Comparison of ENCODE assay signal across 33 mouse cellular contexts in genomic region chr4:134897256-134897655, GRCm38 (mm10). TPM values are rescaled to one million over a fixed set of nuclear protein-coding genes. Genes with fewer than 3 reads are reported as not detected.
DNase-seq lines count a peak whose midpoint lies in the region; ATAC-seq lines count a peak whose summit lies in the region.
"Had no signal": no experiment of that assay in that cellular context is flagged by ENCODE, and none has a peak within 500 bp of the region (broad histone marks: within the 10 kb centered on the region; RNA-seq: fewer than 3 reads in every experiment).

No protein-coding gene starts in this region.

- H3K4me2 ChIP-seq in kidney, embryonic 16.5 days (replicated peaks; ENCODE audit: low read depth, low read length) = no peak overlapping the region
- H3K4me2 ChIP-seq in midbrain, embryonic 13.5 days (replicated peaks) = no peak overlapping the region
- H3K4me2 ChIP-seq: embryonic facial prominence, embryonic 12.5 days; forebrain, embryonic 12.5 days; heart, embryonic 13.5 days; hindbrain, embryonic 14.5 days; limb, embryonic 13.5 days had no signal

- H3K4me3 ChIP-seq in kidney, embryonic 16.5 days (ENCODE audit: low read length) = no peak overlapping the region
- no peak overlapping the region for H3K4me3 ChIP-seq in midbrain, embryonic 13.5 days (replicated peaks)
- H3K4me3 ChIP-seq: embryonic facial prominence, embryonic 12.5 days; erythroblast, embryonic 14.5 days; forebrain, embryonic 12.5 days; heart, embryonic 13.5 days; limb, embryonic 13.5 days; midbrain, embryonic 10.5 days had no signal

- H3K9me3 ChIP-seq in kidney, embryonic 16.5 days (ENCODE audit: low read length) = no peaks in the 10 kb centered on the region
- no peaks in the 10 kb centered on the region for H3K9me3 ChIP-seq in midbrain, embryonic 13.5 days
- H3K9me3 ChIP-seq: embryonic facial prominence, embryonic 12.5 days; forebrain, embryonic 12.5 days; heart, embryonic 13.5 days; limb, embryonic 13.5 days; midbrain, embryonic 10.5 days had no signal

- no peaks in the 10 kb centered on the region for H3K27me3 ChIP-seq in kidney, embryonic 16.5 days (ENCODE audit: insufficient read depth, low read length)
- no peaks in the 10 kb centered on the region for H3K27me3 ChIP-seq in midbrain, embryonic 13.5 days
- H3K27me3 ChIP-seq: embryonic facial prominence, embryonic 12.5 days; forebrain, embryonic 12.5 days; heart, embryonic 13.5 days; limb, embryonic 13.5 days had no signal

- 90% methylated on average over 6 of the region's 6 CpGs for WGBS in kidney, embryonic 16.5 days
- 93% methylated on average over 6 of the region's 6 CpGs for WGBS in midbrain, embryonic 13.5 days

- no peak for ATAC-seq in kidney, embryonic 16.5 days (ENCODE audit: low FRiP score, low TSS enrichment)
- peak; percentile 17 for ATAC-seq in erythroblast, adult 5-6 weeks (replicated peaks; ENCODE audit: low FRiP score, poor library complexity, severe bottlenecking)
- ATAC-seq in midbrain, embryonic 13.5 days = no peak
- ATAC-seq: CD4-positive, CD25-positive, alpha-beta regulatory T cell, adult 4 months; intestine, postnatal 0 days; lung, postnatal 0 days; midbrain, embryonic 16.5 days had no signal

- DNase-seq in kidney, adult 9 months = peak; percentile 68
- DNase-seq in adrenal gland, adult (ENCODE audit: inconsistent age in 2 of 2, low spot score in 1 of 2) = peak; percentile 75 to 93
- peak; percentile 77 for DNase-seq in adrenal gland, postnatal 10 days
- no peak for DNase-seq in embryo, embryonic 10 days (ENCODE audit: low spot score)
- no peak for DNase-seq in spleen, adult 18-20 months
- DNase-seq: cerebellum, adult 8-10 months; cerebellum, postnatal 25 days; gastrocnemius, postnatal 10 days; heart, postnatal 10 days; kidney, postnatal 14 days; layer of hippocampus, adult 9-11 months; lung, adult 18-20 months; thymus, adult 2 months; thymus, postnatal 36 days had no signal

- no peak overlapping the region for H3K27ac ChIP-seq in kidney, embryonic 16.5 days (ENCODE audit: low read length)
- no peak overlapping the region for H3K27ac ChIP-seq in midbrain, embryonic 13.5 days
- H3K27ac ChIP-seq: embryonic facial prominence, embryonic 12.5 days; forebrain, embryonic 12.5 days; heart, embryonic 13.5 days; hindbrain, embryonic 14.5 days; limb, embryonic 13.5 days; macrophage; midbrain, embryonic 10.5 days; stomach, postnatal 0 days had no signal

- no peaks in the 10 kb centered on the region for H3K4me1 ChIP-seq in kidney, embryonic 16.5 days (ENCODE audit: insufficient read depth, low read length)
- H3K4me1 ChIP-seq in midbrain, embryonic 13.5 days (replicated peaks) = peaks cover 3% of the 10 kb centered on the region; the same call in 1 of the 2 replicates
- H3K4me1 ChIP-seq: embryonic facial prominence, embryonic 12.5 days; heart, embryonic 13.5 days; limb, embryonic 13.5 days had no signal

- H3K9ac ChIP-seq in kidney, embryonic 16.5 days (replicated peaks; ENCODE audit: low read length) = no peak overlapping the region
- H3K9ac ChIP-seq in midbrain, embryonic 13.5 days (replicated peaks) = no peak overlapping the region
- H3K9ac ChIP-seq: embryonic facial prominence, embryonic 12.5 days; forebrain, embryonic 12.5 days; heart, embryonic 13.5 days; hindbrain, embryonic 14.5 days; limb, embryonic 13.5 days had no signal

- H3K36me3 ChIP-seq in kidney, embryonic 16.5 days (ENCODE audit: insufficient read depth, low read length) = peaks cover 51% of the 10 kb centered on the region
- peaks cover 74% of the 10 kb centered on the region for H3K36me3 ChIP-seq in midbrain, embryonic 13.5 days

RNA-seq across cellular contexts. Expression of gene Tmem50a, which starts 17.6 kb away (rescaled TPM):
- 177 and 178 TPM in 2 replicates for polyA plus RNA-seq in kidney, embryonic 16.5 days (2015; fragmentation: Nextera tagmentation; extraction: Ambion mirVana)
- total RNA-seq in adrenal gland, postnatal 10 days (2021) = 100 to 1,000 TPM; 169 to 183 TPM
- 150 and 151 TPM in 2 replicates for total RNA-seq in erythroblast, adult 5-6 weeks (2015; ENCODE audit: low replicate concordance)
- 200 and 208 TPM in 2 replicates for total RNA-seq in erythroblast, adult 5-6 weeks (2017; ENCODE audit: low replicate concordance)
- polyA plus RNA-seq in midbrain, embryonic 13.5 days (2015; fragmentation: Nextera tagmentation; extraction: Ambion mirVana) = 203 and 209 TPM in 2 replicates

RNA-seq across cellular contexts. Expression of gene Rsrp1, which starts 26.1 kb away (rescaled TPM):
- 449 and 450 TPM in 2 replicates for polyA plus RNA-seq in kidney, embryonic 16.5 days (2015; fragmentation: Nextera tagmentation; extraction: Ambion mirVana)
- total RNA-seq in adrenal gland, postnatal 10 days (2021) = 100 to 1,000 TPM; 250 to 386 TPM
- total RNA-seq in erythroblast, adult 5-6 weeks (2015; ENCODE audit: low replicate concordance) = 2,585 and 2,588 TPM in 2 replicates
- total RNA-seq in erythroblast, adult 5-6 weeks (2017; ENCODE audit: low replicate concordance) = 1,104 and 1,368 TPM in 2 replicates
- polyA plus RNA-seq in midbrain, embryonic 13.5 days (2015; fragmentation: Nextera tagmentation; extraction: Ambion mirVana) = 601 and 620 TPM in 2 replicates

RNA-seq across cellular contexts. Expression of gene Rhd, which starts 32.9 kb away (rescaled TPM):
- 2.7 and 3.0 TPM in 2 replicates for polyA plus RNA-seq in kidney, embryonic 16.5 days (2015; fragmentation: Nextera tagmentation; extraction: Ambion mirVana)
- 1 to 10 TPM; 2.5 to 7.2 TPM for total RNA-seq in adrenal gland, postnatal 10 days (2021)
- 408 and 436 TPM in 2 replicates for total RNA-seq in erythroblast, adult 5-6 weeks (2015; ENCODE audit: low replicate concordance)
- 820 and 839 TPM in 2 replicates for total RNA-seq in erythroblast, adult 5-6 weeks (2017; ENCODE audit: low replicate concordance)
- polyA plus RNA-seq in midbrain, embryonic 13.5 days (2015; fragmentation: Nextera tagmentation; extraction: Ambion mirVana) = 0.73 and 1.1 TPM in 2 replicates
- total RNA-seq: left cerebral cortex, adult 18-20 months; left cerebral cortex, postnatal 25 days; neutrophil, adult 5-6 weeks had no signal
- polyA plus RNA-seq: macrophage had no signal

RNA-seq across cellular contexts. Expression of gene Syf2, which starts 33.4 kb away (rescaled TPM):
- 82.6 and 90.6 TPM in 2 replicates for polyA plus RNA-seq in kidney, embryonic 16.5 days (2015; fragmentation: Nextera tagmentation; extraction: Ambion mirVana)
- 10 to 100 TPM; 73.1 to 74.6 TPM for total RNA-seq in adrenal gland, postnatal 10 days (2021)
- 103 and 110 TPM in 2 replicates for total RNA-seq in erythroblast, adult 5-6 weeks (2015; ENCODE audit: low replicate concordance)
- total RNA-seq in erythroblast, adult 5-6 weeks (2017; ENCODE audit: low replicate concordance) = 291 and 294 TPM in 2 replicates
- 74.0 and 75.3 TPM in 2 replicates for polyA plus RNA-seq in midbrain, embryonic 13.5 days (2015; fragmentation: Nextera tagmentation; extraction: Ambion mirVana)

RNA-seq across cellular contexts. Expression of gene Maco1, which starts 44.1 kb away (rescaled TPM):
- 33.1 and 38.4 TPM in 2 replicates for polyA plus RNA-seq in kidney, embryonic 16.5 days (2015; fragmentation: Nextera tagmentation; extraction: Ambion mirVana)
- total RNA-seq in adrenal gland, postnatal 10 days (2021) = 10 to 100 TPM; 33.3 to 34.5 TPM
- total RNA-seq in erythroblast, adult 5-6 weeks (2015; ENCODE audit: low replicate concordance) = 13.0 and 19.4 TPM in 2 replicates
- 36.0 and 39.9 TPM in 2 replicates for total RNA-seq in erythroblast, adult 5-6 weeks (2017; ENCODE audit: low replicate concordance)
- polyA plus RNA-seq in midbrain, embryonic 13.5 days (2015; fragmentation: Nextera tagmentation; extraction: Ambion mirVana) = 114 and 117 TPM in 2 replicates

Comparison
In these comparisons a context has a peak if more than half of its experiments do, and no peak if none do; other contexts are left out.
1. DNase-seq: peak in kidney, adult 9 months (single experiment), adrenal gland, adult (2 of 2) and adrenal gland, postnatal 10 days (single experiment); none in embryo, embryonic 10 days (single experiment) and spleen, adult 18-20 months (0 of 2).
2. RNA of gene Rhd, which starts 32.9 kb away (total RNA-seq): 408 to 839 TPM in erythroblast, adult 5-6 weeks; 2.5 to 7.2 TPM in adrenal gland, postnatal 10 days; every median in the first group is over 10 times any median in the second.